Mouse (Mus musculus): ENCODE data around the gene Rab21.

Gene Rab21

DNA sequence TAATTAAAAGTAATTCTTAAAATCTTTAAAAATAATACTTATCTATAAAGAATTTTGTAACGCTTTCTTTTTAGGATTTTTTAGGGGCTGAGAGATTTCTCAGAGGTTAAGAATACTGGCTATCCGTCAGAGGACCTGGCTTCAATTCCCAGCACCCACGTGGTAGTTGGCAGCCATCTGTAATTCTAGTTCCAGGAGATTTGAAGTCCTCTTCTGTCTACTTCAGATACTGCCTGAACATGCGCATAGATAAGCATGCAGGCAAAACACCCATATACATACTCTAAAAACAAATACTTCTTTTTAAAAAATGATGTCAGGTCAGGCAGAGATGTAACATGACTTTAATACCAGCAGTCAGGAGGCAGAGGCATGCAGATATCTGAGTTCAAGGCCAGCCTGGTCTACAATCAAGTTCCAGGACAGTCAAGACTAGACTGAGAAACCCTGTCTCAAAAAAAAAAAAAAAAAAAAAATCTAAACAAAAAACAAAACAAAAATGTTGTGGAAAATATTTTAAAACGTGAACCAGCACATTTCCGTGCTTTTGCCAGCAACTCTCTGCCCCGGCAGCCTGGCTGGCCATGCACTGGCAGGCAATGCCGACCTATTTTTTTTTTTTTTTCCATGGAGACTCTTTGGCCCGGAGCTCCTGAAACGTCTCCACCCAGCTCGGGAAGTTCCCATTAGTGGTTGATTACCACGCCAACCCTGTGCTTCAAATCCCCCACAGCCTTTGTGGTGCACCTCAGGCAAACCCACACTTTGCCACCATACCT, 44.6 kb downstream of the Rab21 start:
- no peak for DNase-seq

DNA sequence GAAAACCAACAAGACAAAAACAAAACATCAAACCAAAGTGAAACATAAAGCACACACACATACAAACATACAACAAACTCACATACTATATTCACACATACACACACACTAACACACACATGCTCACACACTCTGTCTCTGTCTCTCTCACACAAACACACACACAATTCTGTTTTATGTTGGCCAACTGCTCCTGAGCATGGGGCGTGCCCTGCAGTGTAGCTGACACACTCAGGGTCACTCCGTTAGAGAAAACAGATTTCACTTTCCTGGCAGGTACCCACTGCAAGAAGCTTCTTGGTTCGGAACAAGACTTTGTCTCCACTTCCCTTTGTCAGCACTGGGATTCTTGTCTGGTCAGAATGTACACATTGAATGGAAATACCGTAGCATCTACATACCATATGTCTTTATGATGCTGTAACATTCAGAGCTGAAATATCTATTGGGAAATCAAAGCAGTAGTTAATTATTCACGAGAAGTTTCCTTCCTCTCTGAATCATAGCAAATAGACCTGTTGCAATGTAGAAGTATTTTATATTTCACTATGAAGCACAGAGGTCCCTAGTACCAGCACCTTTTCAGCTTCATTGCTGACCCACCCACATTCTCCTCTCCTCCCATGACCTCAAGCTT, 52.4 kb downstream of the Rab21 start:
- DNase-seq, result no peak

DNA sequence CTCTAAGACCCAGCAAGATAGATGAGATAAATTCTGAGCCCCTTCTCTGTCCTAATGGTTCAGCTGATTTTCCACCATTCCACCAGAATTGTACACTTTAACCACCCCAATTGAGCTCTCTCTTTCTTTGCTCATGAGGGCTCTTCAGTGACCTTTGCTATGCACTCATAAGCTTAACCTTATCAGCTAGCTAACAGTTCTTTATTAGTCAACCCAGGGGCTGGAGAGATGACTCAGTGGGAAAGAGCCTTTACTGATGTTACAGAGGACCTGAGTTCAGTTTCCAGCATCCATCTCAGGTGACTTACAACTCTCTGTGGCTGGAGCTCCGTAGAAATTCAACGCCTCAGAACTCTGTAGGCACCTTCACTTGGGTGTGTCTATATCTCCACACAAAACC, 53.1 kb downstream of the Rab21 start:
- no peak for DNase-seq

DNA sequence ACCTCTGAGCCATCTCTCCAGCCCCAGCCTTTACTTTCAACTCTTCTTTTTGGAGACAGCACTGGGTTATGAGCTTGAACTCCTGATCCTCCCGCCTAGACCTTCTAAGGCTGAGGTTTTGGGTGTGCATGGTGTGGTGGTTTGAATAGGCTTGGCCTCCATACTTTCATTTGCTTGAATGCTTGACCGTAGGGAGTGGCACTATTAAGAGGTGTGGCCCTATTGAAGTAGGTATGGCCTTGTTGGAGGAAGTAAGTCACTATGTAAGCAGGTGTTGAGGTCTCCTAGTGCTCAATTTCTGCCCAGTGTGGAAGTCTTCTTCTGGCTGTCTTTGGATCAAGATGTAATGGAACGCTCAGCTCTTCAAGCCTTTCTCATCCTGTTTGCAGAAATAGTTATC, 54.0 kb downstream of the Rab21 start:
- no peak for DNase-seq

DNA sequence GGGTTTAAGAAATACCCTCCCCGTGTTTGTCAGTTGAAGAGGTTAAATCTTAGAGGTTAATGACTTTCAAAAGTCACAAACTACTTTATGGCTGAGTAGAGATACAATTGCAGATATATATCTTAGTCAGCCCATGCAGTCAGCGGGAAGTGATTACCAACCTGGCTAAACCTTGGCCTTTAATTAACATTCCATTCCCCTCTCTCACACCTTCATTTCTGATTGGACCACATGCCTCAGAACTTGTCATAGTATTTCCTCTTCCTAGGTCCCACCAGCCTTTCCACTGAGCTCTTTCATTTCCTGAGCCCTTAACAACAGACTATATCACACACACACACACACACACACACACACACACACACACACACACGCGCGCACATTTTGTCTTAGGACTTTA, 59.2 kb downstream of the Rab21 start:
- no peak for DNase-seq

DNA sequence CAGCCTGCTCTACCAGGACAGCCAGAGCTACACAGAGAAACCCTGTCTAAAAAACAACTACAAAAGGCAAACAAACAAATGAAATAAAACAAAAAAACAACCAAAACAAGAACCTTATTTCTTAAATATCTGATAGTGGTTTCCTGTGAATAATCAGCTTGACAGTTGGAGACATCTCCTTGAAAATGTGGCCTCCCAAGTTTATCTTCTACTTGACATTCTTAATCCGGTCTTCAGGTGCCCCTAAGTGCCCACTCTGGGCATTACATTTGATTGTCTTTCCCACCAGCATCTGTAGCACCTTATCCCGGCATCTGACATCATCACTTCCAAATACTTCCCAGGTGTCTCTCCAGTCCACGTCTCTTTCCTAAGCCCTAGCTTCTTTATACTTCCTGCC, 61.9 kb downstream of the Rab21 start:
- DNase-seq, result no peak

DNA sequence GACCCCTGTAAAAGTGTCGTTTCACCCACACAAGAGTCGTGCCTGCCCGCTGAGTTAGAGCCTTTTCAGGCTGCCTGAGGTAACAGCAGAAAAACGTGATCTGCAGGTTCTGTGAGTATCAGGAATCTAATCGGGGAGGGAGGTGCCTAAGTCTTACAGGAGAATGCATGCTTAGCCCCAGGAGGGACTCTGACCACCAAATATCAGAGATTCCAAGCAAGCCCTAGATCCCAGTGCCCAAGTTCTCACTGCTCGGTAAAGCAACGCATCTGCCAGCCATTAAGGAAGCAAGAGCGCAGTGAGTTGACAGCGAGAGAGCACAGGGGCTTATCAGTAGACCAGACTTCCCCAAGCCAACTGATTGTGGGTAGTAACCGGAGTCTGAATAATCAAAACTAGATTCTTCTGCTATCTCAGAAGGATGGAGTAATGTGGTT, 63.1 kb downstream of the Rab21 start:
- peak; percentile 34 for DNase-seq

DNA sequence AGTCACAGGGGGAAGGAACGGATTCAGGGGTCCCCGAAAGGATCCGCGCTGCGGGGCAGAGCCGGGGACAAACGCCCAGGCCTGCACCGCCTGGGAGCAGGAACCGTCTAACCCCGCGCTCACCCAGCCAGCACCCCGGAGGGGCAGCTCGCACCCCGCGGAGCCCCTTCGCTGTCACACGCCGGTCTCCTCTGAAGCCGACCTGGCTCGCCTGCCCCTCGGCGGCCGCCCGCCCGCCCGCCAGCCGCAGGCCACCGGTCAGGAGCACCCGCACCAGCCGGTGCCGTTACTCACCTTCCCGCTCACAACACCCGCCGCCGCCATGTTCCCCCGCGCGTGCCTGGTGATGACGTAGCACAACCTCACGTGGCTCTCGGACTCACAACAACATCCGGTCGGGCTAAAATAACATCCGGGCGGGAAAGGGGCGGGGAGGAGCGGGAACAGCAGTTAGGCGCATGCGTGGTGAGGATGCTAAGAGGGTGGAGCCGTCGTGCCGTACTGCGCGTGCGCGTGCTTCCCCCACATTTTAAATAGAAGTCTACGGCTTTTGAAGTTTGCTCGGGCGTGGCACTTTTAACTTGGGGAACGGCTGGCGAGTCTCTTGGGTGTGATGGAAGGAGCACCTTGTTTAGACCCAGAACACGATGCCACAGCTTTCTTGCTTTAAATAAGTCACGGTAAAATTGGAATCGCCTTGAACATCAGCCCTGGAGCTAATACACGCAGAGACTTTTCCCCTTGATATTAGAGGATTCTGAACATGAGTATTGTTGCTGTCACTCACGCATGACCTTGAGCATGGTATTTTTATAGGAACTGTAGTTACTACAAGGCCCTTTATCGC, 64.1 kb downstream of the Rab21 start, which contains the start of gene Tbc1d15:
TSS of gene Tbc1d15 (minus strand) at position 380 of the 847 bp plus-strand sequence.
- DNase-seq, result peak; percentile 98

DNA sequence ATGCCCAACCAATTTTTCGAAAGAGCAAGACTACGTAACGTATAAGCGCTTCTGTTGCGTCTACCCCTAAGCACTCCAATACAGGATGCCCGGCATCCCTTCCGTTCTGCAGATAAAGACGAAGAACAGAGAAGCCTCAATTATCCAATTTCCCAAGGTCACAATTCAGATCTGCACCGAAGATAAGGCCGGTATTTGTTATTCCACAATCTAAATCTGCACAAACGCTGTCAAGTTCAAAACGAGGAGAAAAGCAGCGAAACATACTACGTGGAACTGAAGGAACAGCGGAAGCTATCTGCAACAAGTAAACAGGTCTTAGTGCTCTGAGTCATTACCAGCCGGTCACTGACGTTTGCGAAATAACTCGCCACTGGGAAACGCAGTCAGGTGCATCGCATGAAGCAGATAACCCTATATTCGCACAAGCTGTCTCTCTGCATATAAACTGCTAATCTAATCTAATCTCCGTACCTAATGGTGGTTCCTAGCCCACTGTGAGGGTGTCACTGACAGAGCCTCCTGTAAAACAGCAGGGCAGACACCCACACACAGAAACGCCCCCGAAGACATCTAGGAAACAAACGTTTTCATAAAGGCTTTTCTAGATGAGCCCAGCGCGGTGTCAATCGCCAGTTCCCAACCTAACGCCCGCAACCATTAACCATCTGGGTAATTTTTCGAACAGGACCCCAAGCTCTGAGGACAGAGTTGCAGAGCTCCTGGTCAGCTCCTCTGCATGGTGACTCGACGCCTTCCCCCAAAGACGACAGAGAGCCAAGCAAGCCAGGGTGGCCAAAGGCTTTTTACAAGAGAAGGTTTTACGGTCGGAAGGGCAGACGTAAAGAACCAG, 64.9 kb downstream of the Rab21 start:
- DNase-seq, result no peak

DNA sequence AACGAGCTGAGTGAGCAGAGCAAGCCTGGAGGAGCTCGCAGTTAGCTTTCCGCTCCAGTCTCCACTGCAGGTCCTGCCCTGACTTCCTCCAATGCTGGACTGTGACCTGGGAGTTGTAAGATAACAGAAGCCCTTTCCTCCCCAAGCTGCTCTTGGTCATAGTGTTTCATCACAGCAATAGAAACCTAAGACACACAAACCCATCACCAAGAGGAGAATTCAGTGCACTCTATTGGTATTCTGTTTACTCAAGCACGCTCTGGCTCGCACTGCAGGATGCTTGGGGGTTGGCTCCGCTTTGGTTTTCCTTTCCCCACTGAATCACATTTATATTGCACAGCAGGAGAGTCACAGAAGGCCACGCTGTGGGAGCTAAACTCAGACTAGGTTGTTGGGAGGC, 67.4 kb downstream of the Rab21 start:
- DNase-seq, result no peak

DNA sequence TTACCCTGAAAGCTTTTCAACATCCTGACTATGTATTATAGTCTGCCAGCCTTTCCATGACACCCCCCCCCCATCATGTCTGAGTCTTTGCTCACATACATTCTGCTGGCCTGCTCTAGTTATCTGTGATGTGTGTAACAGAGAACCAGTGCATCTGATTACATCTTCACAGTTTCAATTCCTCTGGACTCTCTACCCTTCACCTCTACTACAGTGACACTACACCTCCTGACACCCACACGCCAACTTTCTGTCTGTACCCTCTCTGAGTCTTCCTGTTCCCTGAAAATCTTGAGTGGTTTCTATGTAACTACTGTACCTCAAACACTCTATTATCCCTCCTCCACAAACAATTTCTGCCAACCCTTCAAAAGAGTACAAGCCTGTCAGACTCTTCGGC, 69.9 kb downstream of the Rab21 start:
- DNase-seq, result no peak

DNA sequence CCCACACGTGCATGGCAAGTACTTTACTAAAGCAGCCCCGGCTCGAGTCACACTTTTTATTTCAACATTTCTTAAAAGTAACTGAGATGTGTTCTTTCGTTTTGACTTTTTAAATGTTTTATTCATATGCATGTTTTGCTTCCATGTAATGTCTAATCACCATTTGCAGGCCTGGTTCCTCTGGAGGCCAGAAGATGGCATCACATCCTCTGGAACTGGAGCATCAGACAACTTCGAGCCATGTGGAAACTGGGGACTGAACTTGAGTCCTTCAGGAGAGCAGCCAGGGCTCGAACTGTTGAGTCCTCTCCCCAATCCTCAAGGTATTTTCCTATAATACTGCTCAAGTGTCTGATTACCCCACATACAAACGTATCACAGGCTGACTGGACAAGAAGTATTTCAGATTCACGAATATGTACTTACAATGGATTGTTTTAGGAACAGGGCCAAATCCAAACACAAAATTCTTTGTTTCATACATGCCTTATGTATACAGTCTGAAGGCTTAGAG, 74.3 kb downstream of the Rab21 start:
- DNase-seq, result no peak

DNA sequence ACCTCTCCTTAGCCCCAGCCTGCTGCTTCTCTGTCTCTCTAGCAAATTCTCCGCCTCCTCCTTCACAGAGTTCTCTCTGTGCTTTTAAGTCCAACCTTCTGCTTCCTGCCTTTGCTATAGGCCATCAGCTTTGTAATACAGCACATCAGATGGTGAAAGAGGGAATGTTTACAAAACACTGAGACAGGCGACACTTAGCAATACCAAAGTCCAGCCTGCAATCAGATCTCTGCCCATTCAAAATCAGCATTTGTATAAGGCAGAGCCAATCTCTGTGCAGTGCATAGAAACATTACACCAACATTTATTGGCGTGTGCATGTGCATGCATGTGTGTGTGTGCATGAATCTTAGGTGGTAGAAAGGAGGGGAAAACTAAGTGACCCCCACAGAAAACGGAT, 77.5 kb downstream of the Rab21 start:
- no peak for DNase-seq

Measured in thymus, postnatal 14 days (tissue).